Mouse (Mus musculus) CH12.LX (cell line): ENCODE measurements around the gene Sept4.

Experiments used
- CTCF ChIP-seq, 2 experiments: IDR thresholded peaks in 1 of 2; conservative IDR thresholded peaks in 1 of 2; 2 replicates each; pipeline ENCODE4 v1.5.1; 2011 to 2012; ENCODE audit warnings: low read depth in 2 of 2, low read length in 2 of 2, improper control_type of control experiment in 1 of 2, inconsistent platforms in 1 of 2, mild to moderate bottlenecking in 1 of 2, moderate library complexity in 1 of 2
- JUND ChIP-seq: conservative IDR thresholded peaks from 2 replicates; pipeline ENCODE4 v1.6.1; 2011; ENCODE audit warnings: low read depth, low read length, improper control_type of control experiment
- MXI1 ChIP-seq: IDR thresholded peaks from 2 replicates; pipeline ENCODE4 v1.6.1; 2011; ENCODE audit warnings: mild to moderate bottlenecking, low read depth, low read length, improper control_type of control experiment
- PAX5 ChIP-seq: IDR thresholded peaks from 2 replicates; pipeline ENCODE4 v1.6.1; 2012; ENCODE audit warnings: low read length, inconsistent platforms, mixed read lengths
- POLR2A ChIP-seq: IDR thresholded peaks from 2 replicates; pipeline ENCODE4 v1.6.1; 2011; ENCODE audit warnings: low read depth, mild to moderate bottlenecking, improper control_type of control experiment, low read length
- POLR2AphosphoS2 ChIP-seq: IDR thresholded peaks from 2 replicates; pipeline ENCODE4 v1.6.1; 2011; ENCODE audit warnings: low read depth, low read length, improper control_type of control experiment
- SMC3 ChIP-seq: IDR thresholded peaks from 2 replicates; pipeline ENCODE4 v1.6.1; 2011; ENCODE audit warnings: low read depth, low read length, improper control_type of control experiment
- ZC3H11A ChIP-seq: IDR thresholded peaks from 2 replicates; pipeline ENCODE4 v1.6.1; 2012; ENCODE audit warnings: low read depth, mild to moderate bottlenecking, inconsistent platforms, low read length, improper control_type of control experiment

DNA sequence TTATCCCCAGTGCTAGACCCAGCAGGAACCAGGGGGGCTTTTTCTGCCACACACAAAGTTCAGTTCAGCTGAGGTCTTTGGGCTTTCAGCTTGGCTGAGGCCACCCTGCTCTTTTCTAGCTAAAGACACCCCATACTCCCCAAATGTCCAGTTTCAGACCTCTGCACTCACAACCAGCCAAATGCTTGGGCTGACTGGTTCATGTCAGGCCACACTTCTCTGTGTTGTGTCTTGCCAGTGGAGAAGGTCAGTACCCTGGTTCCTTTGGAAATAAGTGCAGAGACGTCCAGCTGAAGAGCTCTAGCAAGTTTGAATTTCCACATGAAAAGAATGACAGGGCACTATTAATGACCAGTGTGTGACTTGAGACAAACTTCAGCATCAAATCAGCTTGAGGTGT lies 11.0 kb downstream of the Sept4 start:
- TF ChIP-seq CTCF (conservative IDR thresholded peaks at IDR 0.05 in 1 of 2, IDR thresholded peaks at IDR 0.05 in 1 of 2; ENCODE audit: low read depth in 2 of 2, low read length in 2 of 2) = no peak
- TF ChIP-seq POLR2AphosphoS2 = no peak
- TF ChIP-seq PAX5 = no peak
- TF ChIP-seq POLR2A = no peak
- no peak for TF ChIP-seq JUND
- no peak for TF ChIP-seq SMC3
- TF ChIP-seq ZC3H11A = no peak
- TF ChIP-seq MXI1 = no peak
